Mouse (Mus musculus) kidney, postnatal 0 days (tissue): ENCODE results near the gene Zmiz1. TPM values are rescaled to one million over a fixed set of nuclear protein-coding genes. Genes with fewer than 3 reads are reported as not detected.

Source experiments
- ATAC-seq: fragments of 200-750 bp; cut with Nextera tagmentation; replicated peaks from 2 replicates; pipeline ENCODE4 v1.8.0; 2017; ENCODE audit warnings: low read depth, moderate number of reproducible peaks, moderate TSS enrichment, moderate library complexity; ENCODE audit not compliant: low FRiP score
- DNase-seq: peaks from one replicate; pipeline ENCODE4 v3.0.0-alpha.2; 2016; ENCODE audit warnings: low spot score
- H3K27ac ChIP-seq: fragments of 300-500 bp; sonication (generic); 2 replicates; pipeline ENCODE4 v1.5.1; 2014; ENCODE audit warnings: mild to moderate bottlenecking
- H3K27me3 ChIP-seq: fragments of 300-500 bp; sonication (generic); 2 replicates; pipeline ENCODE4 v1.6.1; 2014; ENCODE audit warnings: low read length, mixed read lengths; ENCODE audit not compliant: insufficient read depth
- H3K36me3 ChIP-seq: fragments of 300-500 bp; sonication (generic); 2 replicates; pipeline ENCODE4 v1.6.1; 2014; ENCODE audit warnings: low read length, mixed read lengths; ENCODE audit not compliant: insufficient read depth
- H3K4me1 ChIP-seq: fragments of 300-500 bp; sonication (generic); replicated peaks from 2 replicates; pipeline ENCODE4 v1.6.1; 2014; ENCODE audit warnings: antibody characterized with exemption, low read length, mixed read lengths; ENCODE audit not compliant: insufficient read depth
- H3K4me2 ChIP-seq: fragments of 300-500 bp; sonication (generic); 2 replicates; pipeline ENCODE4 v1.6.1; 2014; ENCODE audit warnings: mild to moderate bottlenecking, low read length, moderate library complexity, mixed read lengths
- H3K4me3 ChIP-seq: fragments of 300-500 bp; sonication (generic); replicated peaks from 2 replicates; pipeline ENCODE4 v1.5.1; 2014; ENCODE audit warnings: low read depth, low read length
- H3K9ac ChIP-seq: fragments of 300-500 bp; sonication (generic); 2 replicates; pipeline ENCODE4 v1.6.1; 2014; ENCODE audit warnings: low read depth, low read length
- H3K9me3 ChIP-seq: fragments of 300-500 bp; sonication (generic); replicated peaks from 2 replicates; pipeline ENCODE4 v1.6.1; 2016; ENCODE audit warnings: low read length, inconsistent platforms, mixed read lengths
- CTCF ChIP-seq: IDR thresholded peaks from 2 replicates; pipeline ENCODE4 v1.5.1; 2016; ENCODE audit warnings: antibody characterized with exemption, low read depth, mild to moderate bottlenecking, moderate library complexity
- WGBS: fragments of 180-500 bp; shearing (Covaris S2); extraction: QIAGEN DNeasy Blood & Tissue Kit; methylation state at CpG from one replicate; pipeline ENCODE4 v1.1.7; 2014; 5-methylcytosine and 5-hydroxymethylcytosine counted together
- polyA plus RNA-seq: library from polyadenylated mRNA; unstranded; fragments of >200 nt; fragmentation: Nextera tagmentation; extraction: Ambion mirVana; gene quantifications from 2 replicates; pipeline ENCODE4 v1.2.1, GENCODE M21; 2015

The Zmiz1 gene
- polyA plus RNA-seq, 1 experiment from 2014 or later: 25.0 TPM

GRCm38 (mm10) chr14:25651131-25651530, 192.1 kb downstream of the Zmiz1 start:
- H3K36me3 ChIP-seq: peaks cover 90% of the 10 kb centered on the region
- WGBS: 94% methylated on average over 4 of the region's 4 CpGs
- no peaks in the 10 kb centered on the region for H3K4me1 ChIP-seq
- no peak for ATAC-seq
- H3K9me3 ChIP-seq: no peaks in the 10 kb centered on the region
- no peak overlapping the region for H3K27ac ChIP-seq
- no peak overlapping the region for H3K4me2 ChIP-seq
- no peak for TF ChIP-seq CTCF
- H3K9ac ChIP-seq: no peak overlapping the region
- no peak for DNase-seq
- H3K4me3 ChIP-seq: no peak overlapping the region
- H3K27me3 ChIP-seq: no peaks in the 10 kb centered on the region

DNA sequence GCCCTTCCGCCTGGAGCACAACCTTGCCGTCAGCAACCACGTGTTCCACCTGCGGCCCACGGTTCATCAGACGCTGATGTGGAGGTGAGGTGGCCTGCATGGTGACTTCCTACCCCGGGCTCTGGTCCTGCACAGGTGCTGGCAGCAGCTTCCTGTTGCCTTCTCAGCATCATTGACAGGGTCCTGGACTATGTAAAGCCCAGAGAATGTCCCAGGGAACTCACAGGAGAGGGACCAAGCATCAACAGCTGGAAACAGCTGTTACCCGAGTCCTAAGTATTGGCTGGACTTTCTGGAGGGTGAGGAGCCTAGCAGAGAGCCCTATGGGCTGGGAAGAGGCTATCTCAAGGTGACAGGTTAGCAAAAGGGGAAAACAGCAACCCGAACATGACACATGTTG, 192.9 kb downstream of the Zmiz1 start:
- no peaks in the 10 kb centered on the region for H3K9me3 ChIP-seq
- H3K4me1 ChIP-seq: no peaks in the 10 kb centered on the region
- 89% methylated on average over 9 of the region's 9 CpGs for WGBS
- peaks cover 94% of the 10 kb centered on the region for H3K36me3 ChIP-seq
- no peak overlapping the region for H3K4me2 ChIP-seq
- H3K4me3 ChIP-seq: no peak overlapping the region
- ATAC-seq: no peak
- no peak for TF ChIP-seq CTCF
- DNase-seq: no peak
- no peak overlapping the region for H3K27ac ChIP-seq
- no peak overlapping the region for H3K9ac ChIP-seq
- no peaks in the 10 kb centered on the region for H3K27me3 ChIP-seq

DNA sequence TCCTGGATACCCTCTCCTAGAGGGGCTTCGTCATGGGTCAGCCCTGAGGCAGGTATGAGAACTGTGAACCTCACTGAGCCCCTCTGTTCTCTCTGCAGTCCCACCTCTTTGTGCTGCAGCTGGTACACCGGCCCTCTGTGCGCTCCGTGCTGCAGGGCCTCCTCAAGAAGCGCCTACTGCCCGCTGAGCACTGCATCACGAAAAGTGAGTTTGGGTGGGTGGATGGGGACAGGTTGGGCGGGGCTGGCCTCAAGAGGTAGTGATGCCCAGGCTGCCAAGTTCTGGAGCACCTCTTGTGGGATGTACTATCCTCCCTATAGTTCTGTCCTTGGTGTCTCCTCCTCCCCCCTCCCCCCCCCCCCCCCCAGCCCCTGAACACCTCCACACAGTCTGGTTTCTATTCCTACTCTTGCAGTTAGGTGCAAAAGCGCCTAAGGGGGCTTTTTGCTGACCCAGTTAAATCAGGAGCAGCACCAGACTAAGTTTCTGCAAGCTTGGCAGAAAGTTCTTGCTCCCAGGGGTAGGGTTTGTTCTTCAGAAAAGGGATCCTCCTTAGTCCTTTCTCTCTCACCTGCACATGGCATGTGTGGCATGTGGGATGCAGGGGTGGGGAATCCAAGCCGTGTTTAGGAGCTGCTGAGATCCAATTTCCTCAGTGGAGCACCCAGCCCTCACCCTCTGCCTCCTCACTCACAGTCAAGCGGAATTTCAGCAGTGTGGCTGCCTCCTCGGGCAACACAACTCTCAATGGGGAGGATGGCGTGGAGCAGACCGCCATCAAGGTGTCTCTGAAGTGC, 195.6 kb downstream of the Zmiz1 start:
- peaks cover 97% of the 10 kb centered on the region for H3K36me3 ChIP-seq
- no peak overlapping the region for H3K9ac ChIP-seq
- no peaks in the 10 kb centered on the region for H3K27me3 ChIP-seq
- no peaks in the 10 kb centered on the region for H3K9me3 ChIP-seq
- WGBS: 90% methylated on average over 14 of the region's 14 CpGs
- DNase-seq: no peak
- H3K27ac ChIP-seq: no peak overlapping the region
- H3K4me2 ChIP-seq: no peak overlapping the region
- TF ChIP-seq CTCF: no peak
- H3K4me1 ChIP-seq: no peaks in the 10 kb centered on the region
- no peak overlapping the region for H3K4me3 ChIP-seq
- no peak for ATAC-seq

DNA sequence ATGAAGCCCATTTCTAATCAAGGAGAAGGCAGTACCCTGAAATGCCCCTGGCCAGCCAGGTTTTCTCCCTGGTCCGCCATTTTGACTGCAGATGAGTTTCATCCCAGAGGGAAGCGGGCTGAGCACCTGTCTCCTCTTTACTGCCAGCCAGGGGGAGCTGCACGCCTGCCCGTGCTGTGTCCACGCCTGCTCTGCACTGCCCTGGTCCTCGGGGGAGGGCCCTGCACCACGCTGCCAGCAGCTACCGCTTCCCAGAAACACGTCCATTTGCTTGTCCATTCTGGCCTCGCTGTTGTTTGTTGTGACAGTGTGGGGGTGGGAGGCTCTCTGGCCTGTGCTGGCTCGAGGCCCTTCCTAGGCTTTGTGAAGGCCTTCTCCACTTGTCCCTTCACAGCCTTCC, 201.7 kb downstream of the Zmiz1 start:
- 32% methylated on average over 11 of the region's 11 CpGs for WGBS
- 0 out of 2 replicates have a peak, but pooled peaks have one; percentile 26 for ATAC-seq
- no peak overlapping the region for H3K4me3 ChIP-seq

GRCm38 (mm10) chr14:25661185-25661920, 202.4 kb downstream of the Zmiz1 start:
- Histone ChIP-seq H3K9me3 (no peaks in the 10 kb centered on the region), H3K4me2 (no peak overlapping the region), H3K27ac (no peak overlapping the region), H3K9ac (no peak overlapping the region), H3K4me1 (no peaks in the 10 kb centered on the region), H3K4me3 (no peak overlapping the region), H3K27me3 (no peaks in the 10 kb centered on the region), H3K36me3 (peaks cover 91% of the 10 kb centered on the region)
- 75% methylated on average over 17 of the region's 17 CpGs for WGBS
- DNase-seq: no peak
- TF ChIP-seq CTCF: no peak
- no peak for ATAC-seq

More for the DNA sequence above, 201.7 kb downstream of the Zmiz1 start:
- peak; percentile 44 for DNase-seq
- Histone ChIP-seq H3K9ac (no peak overlapping the region), H3K9me3 (no peaks in the 10 kb centered on the region), H3K27ac (no peak overlapping the region), H3K27me3 (no peaks in the 10 kb centered on the region), H3K4me1 (no peaks in the 10 kb centered on the region), H3K36me3 (peaks cover 91% of the 10 kb centered on the region), H3K4me2 (no peak overlapping the region)
- peak; percentile 49 for TF ChIP-seq CTCF

DNA sequence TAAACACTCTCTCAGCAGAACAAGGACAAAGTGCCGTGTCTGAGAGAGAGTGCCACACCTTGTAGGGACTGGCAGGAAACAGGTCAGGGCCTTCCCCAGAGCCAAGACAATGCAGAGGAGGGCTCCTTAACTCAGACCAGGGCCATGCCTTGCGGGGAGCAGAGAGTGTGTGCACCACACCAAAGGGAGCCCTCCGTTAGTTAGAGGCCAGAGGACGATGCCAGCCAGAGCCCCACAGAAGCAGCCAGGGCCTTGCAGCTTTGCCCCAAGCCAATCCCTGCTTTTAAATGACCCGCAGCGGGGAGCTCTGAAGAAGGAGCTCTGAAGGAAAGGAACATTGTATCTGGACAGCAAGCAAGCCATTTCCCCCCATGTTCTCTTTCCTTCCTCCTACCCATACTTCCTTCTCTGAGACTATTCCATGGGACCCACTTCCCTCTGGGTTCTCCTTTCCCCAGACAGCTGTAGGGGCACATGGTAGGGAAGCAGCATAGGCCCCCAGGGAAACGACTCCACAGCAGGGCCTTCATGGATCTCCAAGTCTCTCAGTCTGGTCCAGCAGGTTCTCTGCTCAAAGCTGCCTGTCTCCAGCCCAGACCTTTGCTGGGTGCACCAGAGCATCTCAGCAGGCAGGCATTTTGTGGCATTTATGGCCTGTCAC, 204.8 kb downstream of the Zmiz1 start:
- no peaks in the 10 kb centered on the region for H3K27me3 ChIP-seq
- TF ChIP-seq CTCF: no peak
- DNase-seq (no peak), ATAC-seq (no peak)
- no peaks in the 10 kb centered on the region for H3K4me1 ChIP-seq
- H3K27ac ChIP-seq: no peak overlapping the region
- H3K4me3 ChIP-seq: no peak overlapping the region
- WGBS: 83% methylated on average over 7 of the region's 7 CpGs
- H3K9me3 ChIP-seq: no peaks in the 10 kb centered on the region
- 0 out of 2 replicates have a peak overlapping the region, but pooled peaks have one; percentile 18 for H3K9ac ChIP-seq
- peaks cover 67% of the 10 kb centered on the region for H3K36me3 ChIP-seq
- H3K4me2 ChIP-seq: no peak overlapping the region
